Mouse (Mus musculus) gastrocnemius, postnatal 4 days (tissue): ENCODE data around the gene Fhl3. TPM values are rescaled to one million over a fixed set of nuclear protein-coding genes. Genes with fewer than 3 reads are reported as not detected.

Experiments used
- DNase-seq, 2 experiments: peaks; one replicate each; pipeline ENCODE4 v3.0.0; 2021 to 2022; ENCODE audit warnings: low spot score in 2 of 2, mixed read lengths in 2 of 2
- microRNA-seq: library from miRNA; unstranded; fragments of <30 nt; microRNA quantifications from one replicate; pipeline ENCODE4 v1.2.0, GENCODE M21; 2021
- total RNA-seq, 2 experiments: library from RNA; stranded (reverse); gene quantifications; 2 replicates each; pipeline ENCODE4 v1.2.3; 2021

Fhl3 gene
- total RNA-seq, 2 experiments from 2014 or later: 73.0 to 81.8 TPM

DNA sequence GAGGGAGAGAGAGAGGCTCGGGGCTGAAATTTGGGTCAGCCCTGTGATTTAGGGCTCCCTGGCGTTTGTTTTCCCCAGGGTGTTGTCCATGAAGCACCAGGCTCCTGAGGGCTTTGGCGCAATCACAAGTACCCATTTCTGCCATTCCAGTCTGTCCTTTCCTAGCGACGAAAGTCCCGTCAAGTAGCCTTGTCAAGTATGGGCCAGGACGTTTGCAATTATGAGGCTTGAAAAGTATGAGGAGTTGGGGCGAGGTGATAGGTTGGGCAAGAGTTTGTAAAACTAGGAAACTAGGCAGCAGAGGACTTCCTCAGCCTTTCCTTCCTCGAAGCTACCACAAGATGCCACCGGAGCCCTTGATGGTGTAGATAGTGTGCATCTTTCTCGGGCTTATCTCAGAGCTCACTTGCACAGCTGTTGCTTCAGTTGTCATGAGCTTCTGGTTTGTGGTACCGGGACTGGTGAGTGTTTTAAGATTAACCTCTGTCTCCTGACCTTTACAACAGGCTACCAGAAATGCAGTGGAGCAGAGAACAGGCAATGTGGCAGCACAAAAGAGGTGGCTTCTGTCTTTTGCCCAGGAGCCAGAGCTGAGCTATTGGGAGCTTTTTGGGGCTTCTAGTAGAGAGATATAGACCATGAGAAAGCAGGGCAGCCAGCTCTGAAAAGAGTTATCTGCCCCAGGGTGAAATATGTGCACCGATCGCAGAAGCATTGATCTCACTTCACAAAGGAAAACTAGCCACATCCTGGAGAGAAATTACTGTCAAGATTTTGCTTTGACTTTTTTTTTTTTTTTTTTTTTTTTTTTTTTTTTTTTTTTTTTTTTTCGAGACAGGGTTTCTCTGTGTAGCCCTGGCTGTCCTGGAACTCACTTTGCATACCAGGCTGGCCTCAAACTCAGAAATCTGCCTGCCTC, 52.0 kb downstream of the Fhl3 start:
- no peak for DNase-seq

DNA sequence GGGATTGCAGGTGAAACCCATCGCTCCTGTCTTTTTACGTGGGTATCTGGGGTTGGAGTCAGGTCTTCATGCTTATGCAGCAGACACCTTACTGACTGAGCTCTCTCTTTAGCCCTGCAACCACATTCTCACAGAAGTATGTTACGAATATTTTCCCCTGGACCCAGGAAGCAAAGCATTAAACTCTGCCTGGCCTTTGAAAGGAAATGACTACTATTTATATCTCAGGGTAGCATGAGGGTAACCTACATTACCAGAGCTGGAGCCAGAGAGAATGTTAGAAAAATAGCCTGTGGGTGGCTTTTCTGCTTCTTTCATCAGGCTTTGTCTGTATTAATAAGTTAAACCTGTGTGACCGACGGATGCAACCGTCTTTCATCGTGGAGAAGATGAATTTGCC, 55.0 kb downstream of the Fhl3 start:
- DNase-seq: no peak

Small RNAs within 50 kb of the gene (microRNA-seq; reads per million reads assigned to microRNA genes)
- gene Gm24721 (not detected), gene Mir697 (not detected), gene Mir698 (not detected)

Other genes starting within 250 kb of the Fhl3 start
- not detected for gene 3100002H09Rik, start 89.9 kb upstream of the Fhl3 start, total RNA-seq
- gene Pou3f1, start 43.9 kb upstream of the Fhl3 start, total RNA-seq: 1 to 10 TPM; 4.2 to 4.4 TPM
- 10 to 100 TPM; 32.1 to 39.2 TPM for gene Utp11, start 7.1 kb upstream of the Fhl3 start, total RNA-seq
- 10 to 100 TPM; 38.0 to 46.9 TPM for gene Sf3a3, start 14.1 kb downstream of the Fhl3 start, total RNA-seq
- gene Inpp5b, start 41.1 kb downstream of the Fhl3 start, total RNA-seq: 10 to 100 TPM; 15.6 to 17.7 TPM
- 10 to 100 TPM; 15.1 to 15.5 TPM for gene Mtf1, start 101.4 kb downstream of the Fhl3 start, total RNA-seq
- 10 to 100 TPM; 15.9 to 20.7 TPM for gene Yrdc, start 150.0 kb downstream of the Fhl3 start, total RNA-seq
- 10 to 100 TPM; 47.5 to 49.5 TPM for gene 1110065P20Rik, start 150.5 kb downstream of the Fhl3 start, total RNA-seq
- under 1 TPM; 0.34 to 0.47 TPM for gene Maneal, start 161.5 kb downstream of the Fhl3 start, total RNA-seq
- gene Epha10, start 180.2 kb downstream of the Fhl3 start, total RNA-seq: not detected
- gene 9930104L06Rik, start 236.3 kb downstream of the Fhl3 start, total RNA-seq: 1 to 10 TPM; 9.6 to 9.8 TPM
- gene Cdca8, start 238.6 kb downstream of the Fhl3 start, total RNA-seq: 10 to 100 TPM; 16.7 to 20.1 TPM